Mouse (Mus musculus) olfactory bulb, adult 2 months (tissue): ENCODE data around the gene Lpo.

Experiments
- CTCF ChIP-seq: fragments of 200-500 bp; IDR thresholded peaks from 2 replicates; pipeline ENCODE4 v1.5.1; 2012; ENCODE audit warnings: low read depth, mild to moderate bottlenecking, low read length, moderate library complexity; ENCODE audit not compliant: insufficient read depth
- POLR2A ChIP-seq: fragments of 200-500 bp; IDR thresholded peaks from 2 replicates; pipeline ENCODE4 v1.6.1; 2012; ENCODE audit warnings: mild to moderate bottlenecking, low read depth, low read length, moderate library complexity; ENCODE audit not compliant: insufficient read depth

DNA sequence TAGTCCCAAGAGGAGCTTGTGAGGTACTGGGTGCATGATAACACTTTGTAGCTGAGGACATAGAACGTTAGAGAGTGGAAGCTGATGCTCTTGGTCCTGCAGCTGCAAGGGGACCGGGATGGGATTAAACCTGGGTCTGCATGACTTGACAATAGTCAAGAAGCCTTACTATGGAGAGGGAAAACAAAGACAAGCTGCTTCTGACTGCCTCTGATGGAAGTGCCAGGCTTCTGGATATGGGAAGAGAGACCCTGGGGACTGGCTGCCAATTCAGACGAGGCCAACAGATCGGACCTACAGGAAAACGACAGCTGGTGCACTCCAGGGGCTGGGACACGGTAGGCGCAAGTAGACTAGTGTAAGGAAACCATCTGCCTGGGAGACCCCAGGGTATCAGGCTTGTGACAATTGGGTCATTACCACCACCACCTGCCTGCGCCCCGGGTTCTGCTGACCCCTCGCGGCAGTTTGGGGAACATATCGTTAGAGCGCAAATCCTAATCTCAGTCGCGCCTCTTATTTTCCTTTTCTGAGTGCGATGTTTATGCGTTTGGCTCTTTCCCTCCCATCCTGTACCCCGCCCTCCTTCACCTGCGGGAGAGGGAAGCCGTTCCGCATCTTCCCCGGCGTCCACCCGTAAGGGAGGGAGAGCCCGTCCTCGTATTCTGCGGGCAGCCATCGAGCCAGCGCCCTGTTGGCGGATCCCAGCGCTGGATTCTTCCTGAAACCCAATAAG is 11.2 kb downstream of the Lpo start:
- TF ChIP-seq POLR2A = peak; percentile 23; the same call in 1 of the 2 replicates
- peak; percentile 52 for TF ChIP-seq CTCF
